Mouse (Mus musculus) forebrain, embryonic 15.5 days (tissue): ENCODE results near the gene Garnl3. TPM values are rescaled to one million over a fixed set of nuclear protein-coding genes. Genes with fewer than 3 reads are reported as not detected.

Source experiments
- ATAC-seq: fragments of 200-750 bp; cut with Nextera tagmentation; replicated peaks from 2 replicates; pipeline ENCODE4 v1.8.0; 2017; ENCODE audit warnings: mild to moderate bottlenecking, moderate TSS enrichment, moderate library complexity
- H3K27ac ChIP-seq: fragments of 300-500 bp; sonication (generic); replicated peaks from 2 replicates; pipeline ENCODE4 v1.5.1; 2015; ENCODE audit warnings: mild to moderate bottlenecking, inconsistent platforms
- H3K27me3 ChIP-seq: fragments of 300-500 bp; sonication (generic); 2 replicates; pipeline ENCODE4 v1.6.1; 2015; ENCODE audit warnings: inconsistent platforms
- H3K36me3 ChIP-seq: fragments of 300-500 bp; sonication (generic); 2 replicates; pipeline ENCODE4 v1.6.1; 2015; ENCODE audit warnings: mild to moderate bottlenecking, inconsistent platforms
- H3K4me1 ChIP-seq: fragments of 300-500 bp; sonication (generic); 2 replicates; pipeline ENCODE4 v1.6.1; 2015; ENCODE audit warnings: inconsistent platforms
- H3K4me2 ChIP-seq: fragments of 300-500 bp; sonication (generic); replicated peaks from 2 replicates; pipeline ENCODE4 v1.6.1; 2015; ENCODE audit warnings: mild to moderate bottlenecking, inconsistent platforms
- H3K4me3 ChIP-seq: fragments of 300-500 bp; sonication (generic); 2 replicates; pipeline ENCODE4 v1.5.1; 2015; ENCODE audit warnings: mild to moderate bottlenecking, inconsistent platforms
- H3K9ac ChIP-seq: fragments of 300-500 bp; sonication (generic); replicated peaks from 2 replicates; pipeline ENCODE4 v1.6.1; 2015; ENCODE audit warnings: mild to moderate bottlenecking, inconsistent platforms
- H3K9me3 ChIP-seq: fragments of 300-500 bp; sonication (generic); 2 replicates; pipeline ENCODE4 v1.6.1; 2016; ENCODE audit warnings: inconsistent platforms
- WGBS: fragments of 180-500 bp; shearing (Covaris S2); methylation state at CpG from one replicate; pipeline ENCODE4 v1.1.7; 2015; ENCODE audit warnings: mixed read lengths; 5-methylcytosine and 5-hydroxymethylcytosine counted together
- polyA plus RNA-seq: library from polyadenylated mRNA; unstranded; fragments of >200 nt; fragmentation: Nextera tagmentation; extraction: Ambion mirVana; gene quantifications from 2 replicates; pipeline ENCODE4 v1.2.1, GENCODE M21; 2015

Gene Garnl3
- polyA plus RNA-seq, 1 experiment from 2014 or later, result 28.1 TPM

GRCm38 (mm10) chr2:33005041-33005440, 126.4 kb downstream of the Garnl3 start:
- no peaks in the 10 kb centered on the region for H3K4me1 ChIP-seq
- H3K27ac ChIP-seq, result no peak overlapping the region
- no peak overlapping the region for H3K9ac ChIP-seq
- no peak overlapping the region for H3K4me3 ChIP-seq
- H3K4me2 ChIP-seq, result no peak overlapping the region
- H3K27me3 ChIP-seq, result no peaks in the 10 kb centered on the region
- H3K9me3 ChIP-seq, result no peaks in the 10 kb centered on the region
- 57% methylated on average over 5 of the region's 5 CpGs for WGBS
- peaks cover 3% of the 10 kb centered on the region; the same call in 1 of the 2 replicates for H3K36me3 ChIP-seq
- ATAC-seq, result no peak

GRCm38 (mm10) chr2:33002144-33002543, 129.3 kb downstream of the Garnl3 start:
- H3K4me1 ChIP-seq, result no peaks in the 10 kb centered on the region
- no peak overlapping the region for H3K4me2 ChIP-seq
- no peaks in the 10 kb centered on the region for H3K27me3 ChIP-seq
- no peak overlapping the region for H3K4me3 ChIP-seq
- H3K9ac ChIP-seq, result no peak overlapping the region
- H3K27ac ChIP-seq, result no peak overlapping the region
- 85% methylated on average over 7 of the region's 7 CpGs for WGBS
- H3K36me3 ChIP-seq, result peaks cover 3% of the 10 kb centered on the region; the same call in 1 of the 2 replicates
- ATAC-seq, result no peak
- H3K9me3 ChIP-seq, result no peaks in the 10 kb centered on the region

- Histone ChIP-seq H3K27ac (no peak overlapping the region), H3K27me3 (no peaks in the 10 kb centered on the region), H3K4me2 (no peak overlapping the region), H3K36me3 (no peaks in the 10 kb centered on the region), H3K4me3 (no peak overlapping the region), H3K9me3 (no peaks in the 10 kb centered on the region), H3K4me1 (no peaks in the 10 kb centered on the region), H3K9ac (no peak overlapping the region)
- 97% methylated on average over 2 of the region's 2 CpGs for WGBS
- no peak for ATAC-seq
Observed at GRCm38 (mm10) chr2:32999752-33000151, 131.7 kb downstream of the Garnl3 start.

- H3K27me3 ChIP-seq, result no peaks in the 10 kb centered on the region
- ATAC-seq, result no peak
- no peak overlapping the region for H3K4me3 ChIP-seq
- WGBS, result 85% methylated on average over 4 of the region's 4 CpGs
- H3K4me2 ChIP-seq, result no peak overlapping the region
- no peaks in the 10 kb centered on the region for H3K9me3 ChIP-seq
- H3K4me1 ChIP-seq, result no peaks in the 10 kb centered on the region
- H3K27ac ChIP-seq, result no peak overlapping the region
- no peak overlapping the region for H3K9ac ChIP-seq
- no peaks in the 10 kb centered on the region for H3K36me3 ChIP-seq
Observed at GRCm38 (mm10) chr2:32997792-32998191, 133.7 kb downstream of the Garnl3 start.

- H3K4me2 ChIP-seq, result no peak overlapping the region
- H3K9ac ChIP-seq, result no peak overlapping the region
- WGBS, result 47% methylated on average over 6 of the region's 6 CpGs
- no peak for ATAC-seq
- no peak overlapping the region for H3K27ac ChIP-seq
- H3K4me1 ChIP-seq, result no peaks in the 10 kb centered on the region
- no peaks in the 10 kb centered on the region for H3K27me3 ChIP-seq
- no peak overlapping the region for H3K4me3 ChIP-seq
- H3K36me3 ChIP-seq, result no peaks in the 10 kb centered on the region
- no peaks in the 10 kb centered on the region for H3K9me3 ChIP-seq
Observed at GRCm38 (mm10) chr2:32997081-32997480, 134.4 kb downstream of the Garnl3 start.

GRCm38 (mm10) chr2:32992130-32992529, 139.3 kb downstream of the Garnl3 start:
- no peaks in the 10 kb centered on the region for H3K27me3 ChIP-seq
- H3K9me3 ChIP-seq, result no peaks in the 10 kb centered on the region
- H3K27ac ChIP-seq, result no peak overlapping the region
- H3K9ac ChIP-seq, result no peak overlapping the region
- H3K36me3 ChIP-seq, result no peaks in the 10 kb centered on the region
- no peak overlapping the region for H3K4me3 ChIP-seq
- H3K4me1 ChIP-seq, result no peaks in the 10 kb centered on the region
- no peak for ATAC-seq
- no peak overlapping the region for H3K4me2 ChIP-seq
- 72% methylated on average over 6 of the region's 6 CpGs for WGBS

- Histone ChIP-seq H3K4me3 (no peak overlapping the region), H3K4me1 (no peaks in the 10 kb centered on the region), H3K9ac (no peak overlapping the region), H3K27me3 (no peaks in the 10 kb centered on the region), H3K4me2 (no peak overlapping the region), H3K27ac (no peak overlapping the region), H3K9me3 (no peaks in the 10 kb centered on the region), H3K36me3 (no peaks in the 10 kb centered on the region)
- no peak for ATAC-seq
- 65% methylated on average over 13 of the region's 13 CpGs for WGBS
Observed at GRCm38 (mm10) chr2:32990167-32990832, 141.2 kb downstream of the Garnl3 start.

- ATAC-seq, result no peak
- no peaks in the 10 kb centered on the region for H3K36me3 ChIP-seq
- no peaks in the 10 kb centered on the region for H3K27me3 ChIP-seq
- WGBS, result 67% methylated on average over 3 of the region's 3 CpGs
- H3K9ac ChIP-seq, result no peak overlapping the region
- H3K4me3 ChIP-seq, result no peak overlapping the region
- H3K4me1 ChIP-seq, result no peaks in the 10 kb centered on the region
- no peak overlapping the region for H3K27ac ChIP-seq
- H3K4me2 ChIP-seq, result no peak overlapping the region
- H3K9me3 ChIP-seq, result no peaks in the 10 kb centered on the region
Observed at GRCm38 (mm10) chr2:32989376-32989775, 142.1 kb downstream of the Garnl3 start.

- Histone ChIP-seq H3K27me3 (no peaks in the 10 kb centered on the region), H3K9ac (no peak overlapping the region), H3K4me1 (peaks cover 16% of the 10 kb centered on the region), H3K27ac (no peak overlapping the region), H3K36me3 (no peaks in the 10 kb centered on the region), H3K9me3 (no peaks in the 10 kb centered on the region), H3K4me2 (no peak overlapping the region), H3K4me3 (no peak overlapping the region)
- 71% methylated on average over 8 of the region's 8 CpGs for WGBS
- ATAC-seq, result no peak
Observed at GRCm38 (mm10) chr2:32985844-32986243, 145.6 kb downstream of the Garnl3 start.

- Histone ChIP-seq H3K4me3 (no peak overlapping the region), H3K27me3 (no peaks in the 10 kb centered on the region), H3K9me3 (no peaks in the 10 kb centered on the region), H3K4me1 (peaks cover 22% of the 10 kb centered on the region), H3K36me3 (no peaks in the 10 kb centered on the region), H3K9ac (no peak overlapping the region), H3K4me2 (no peak overlapping the region), H3K27ac (no peak overlapping the region)
- ATAC-seq, result no peak
- 66% methylated on average over 6 of the region's 6 CpGs for WGBS
Observed at GRCm38 (mm10) chr2:32983617-32984016, 147.8 kb downstream of the Garnl3 start.

GRCm38 (mm10) chr2:32982700-32983099, 148.8 kb downstream of the Garnl3 start:
- H3K9me3 ChIP-seq, result no peaks in the 10 kb centered on the region
- 3% methylated on average over 4 of the region's 4 CpGs for WGBS
- H3K4me3 ChIP-seq, result peak overlapping the region; percentile 68
- H3K27ac ChIP-seq, result no peak overlapping the region
- H3K36me3 ChIP-seq, result no peaks in the 10 kb centered on the region
- no peaks in the 10 kb centered on the region for H3K27me3 ChIP-seq
- H3K9ac ChIP-seq, result 0 out of 2 replicates have a peak overlapping the region, but pooled peaks have one; percentile 24
- H3K4me2 ChIP-seq, result peak overlapping the region; percentile 98
- no peak for ATAC-seq
- H3K4me1 ChIP-seq, result peaks cover 22% of the 10 kb centered on the region

GRCm38 (mm10) chr2:32981725-32982271, 149.7 kb downstream of the Garnl3 start, which contains the start of gene Slc2a8:
Gene Slc2a8 (minus strand): TSS chr2:32982083.
- H3K27me3 ChIP-seq, result no peaks in the 10 kb centered on the region

More at GRCm38 (mm10) chr2:32981725-32982271, 149.7 kb downstream of the Garnl3 start, which contains the start of gene Slc2a8:
- Histone ChIP-seq H3K36me3 (no peaks in the 10 kb centered on the region), H3K27ac (peak within 1 kb of the TSS; percentile 54; the same call in 1 of the 2 replicates), H3K9me3 (no peaks in the 10 kb centered on the region), H3K4me3 (peak within 1 kb of the TSS; percentile 68), H3K4me2 (peak within 1 kb of the TSS; percentile 98), H3K4me1 (peaks cover 28% of the 10 kb centered on the region), H3K9ac (peak within 1 kb of the TSS; percentile 89)
- peak; percentile 99 for ATAC-seq
- under 1% methylated on average over 50 of the region's 50 CpGs for WGBS
